Mouse (Mus musculus): ENCODE measurements at regions not wholly inside any gene's neighbourhood (a gene's known extent, or its start where the extent isn't known, plus 50 kb on each side); places are given as distances from the start of the nearest gene placed in this dataset.

DNA sequence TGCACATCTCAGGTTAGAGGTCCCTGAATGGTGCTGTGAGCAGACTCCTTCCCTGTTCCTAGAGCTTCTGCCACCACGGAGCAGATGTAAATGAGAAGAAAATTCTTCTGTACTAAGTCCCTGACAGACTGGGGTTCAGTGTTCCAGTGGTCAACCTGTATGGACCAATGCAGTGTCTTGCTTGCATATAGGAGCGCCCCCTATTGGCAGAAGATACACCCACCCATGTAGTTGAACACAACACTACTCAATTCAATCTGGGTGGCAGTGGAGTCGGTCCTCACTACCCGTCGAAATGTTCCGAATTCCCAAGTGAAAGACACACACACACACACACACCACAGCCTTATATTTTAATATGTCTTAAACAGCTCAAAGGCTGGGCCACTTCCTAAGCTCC, 94.6 kb downstream of the Psmg1 start:
- H3K4me1 ChIP-seq (ENCODE audit: control insufficient read depth, insufficient read depth, low read length), result no peaks in the 10 kb centered on the region
- no peak overlapping the region for H3K9ac ChIP-seq (ENCODE audit: low read length)
- no peaks in the 10 kb centered on the region for H3K27me3 ChIP-seq (ENCODE audit: control insufficient read depth, insufficient read depth, low read length)
- H3K27ac ChIP-seq (ENCODE audit: low read length), result no peak overlapping the region
- no peak overlapping the region for H3K4me2 ChIP-seq (ENCODE audit: low read depth, low read length)
- no peaks in the 10 kb centered on the region for H3K36me3 ChIP-seq (ENCODE audit: control insufficient read depth, insufficient read depth, low read length)
- no peak for ATAC-seq (ENCODE audit: insufficient read depth, low FRiP score)
- no peaks in the 10 kb centered on the region; the same call in 1 of the 2 replicates for H3K9me3 ChIP-seq (replicated peaks; ENCODE audit: control insufficient read depth, low read length)
- WGBS, result 83% methylated on average over 6 of the region's 6 CpGs
- no peak overlapping the region for H3K4me3 ChIP-seq (replicated peaks; ENCODE audit: low read length)

DNA sequence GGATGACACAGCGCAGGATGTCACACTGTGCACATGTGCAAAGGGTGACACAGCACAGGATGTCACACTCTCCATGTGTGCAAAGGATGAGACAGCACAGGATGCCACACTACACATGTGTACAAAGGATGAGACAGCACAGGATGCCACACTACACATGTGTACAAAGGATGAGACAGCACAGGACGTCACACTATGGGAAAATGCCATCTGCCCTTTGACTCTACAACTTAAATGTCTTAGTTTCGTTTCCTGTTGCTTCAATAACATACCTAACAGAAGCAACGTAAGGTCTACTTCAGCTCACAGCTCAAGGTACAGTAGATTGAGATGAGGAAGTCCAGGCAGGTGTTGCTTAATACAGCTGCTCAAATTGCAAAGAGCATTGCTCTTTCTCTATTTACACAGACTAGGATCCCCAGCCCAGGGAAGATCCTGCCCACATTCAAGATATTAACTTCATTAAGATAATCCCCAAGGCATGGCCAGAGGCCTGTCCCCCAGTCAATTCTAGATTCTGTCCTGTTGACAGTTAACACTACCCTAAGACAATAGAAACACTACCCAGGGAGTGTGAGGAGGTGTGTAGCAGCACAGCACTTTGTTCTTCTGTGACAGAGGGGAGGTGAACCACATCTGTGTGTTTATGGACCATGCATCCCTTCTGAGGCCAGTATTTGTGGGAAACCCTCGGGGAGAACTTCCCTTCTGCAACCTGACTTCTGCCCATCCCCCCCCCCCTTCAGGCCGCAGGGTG, 97.0 kb downstream of the Psmg1 start:
- Histone ChIP-seq H3K27me3 (ENCODE audit: control insufficient read depth, insufficient read depth, low read length) (no peaks in the 10 kb centered on the region), H3K36me3 (ENCODE audit: control insufficient read depth, insufficient read depth, low read length) (no peaks in the 10 kb centered on the region), H3K4me2 (ENCODE audit: low read depth, low read length) (no peak overlapping the region), H3K4me3 (replicated peaks; ENCODE audit: low read length) (no peak overlapping the region), H3K4me1 (ENCODE audit: control insufficient read depth, insufficient read depth, low read length) (no peaks in the 10 kb centered on the region), H3K9ac (ENCODE audit: low read length) (no peak overlapping the region), H3K9me3 (replicated peaks; ENCODE audit: control insufficient read depth, low read length) (no peaks in the 10 kb centered on the region; the same call in 1 of the 2 replicates), H3K27ac (ENCODE audit: low read length) (no peak overlapping the region)
- 69% methylated on average over 6 of the region's 6 CpGs for WGBS
- ATAC-seq (ENCODE audit: insufficient read depth, low FRiP score), result peak; percentile 37; the same call in 1 of the 2 replicates

GRCm38 (mm10) chr16:95892356-95892755, 98.4 kb downstream of the Psmg1 start:
- WGBS, result 59% methylated on average over 3 of the region's 3 CpGs
- H3K4me3 ChIP-seq (replicated peaks; ENCODE audit: low read length), result no peak overlapping the region
- H3K4me2 ChIP-seq (ENCODE audit: low read depth, low read length), result no peak overlapping the region
- no peaks in the 10 kb centered on the region for H3K36me3 ChIP-seq (ENCODE audit: control insufficient read depth, insufficient read depth, low read length)
- no peaks in the 10 kb centered on the region for H3K27me3 ChIP-seq (ENCODE audit: control insufficient read depth, insufficient read depth, low read length)
- no peak overlapping the region for H3K27ac ChIP-seq (ENCODE audit: low read length)
- no peak for ATAC-seq (ENCODE audit: insufficient read depth, low FRiP score)
- no peaks in the 10 kb centered on the region for H3K4me1 ChIP-seq (ENCODE audit: control insufficient read depth, insufficient read depth, low read length)
- H3K9ac ChIP-seq (ENCODE audit: low read length), result no peak overlapping the region
- no peaks in the 10 kb centered on the region; the same call in 1 of the 2 replicates for H3K9me3 ChIP-seq (replicated peaks; ENCODE audit: control insufficient read depth, low read length)

DNA sequence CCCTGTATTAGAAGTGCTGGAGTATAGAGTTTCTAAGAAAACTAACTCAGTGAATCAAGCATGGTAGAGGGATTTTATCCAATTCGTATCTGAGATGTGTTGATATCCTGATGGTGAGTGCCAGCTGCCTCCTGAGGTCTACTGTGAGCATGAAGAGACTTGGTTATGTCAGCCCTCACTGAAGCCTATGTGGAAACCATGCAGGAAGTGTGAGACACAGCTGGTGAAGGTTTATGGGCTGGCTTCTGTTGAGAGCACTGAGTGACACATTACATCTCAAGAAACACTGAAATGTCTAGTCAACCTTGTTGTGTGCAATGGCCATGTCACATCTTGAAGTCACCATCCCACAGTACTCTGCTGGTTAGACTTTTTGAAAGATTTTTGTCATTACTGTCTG, 104.6 kb downstream of the Psmg1 start:
- Histone ChIP-seq H3K9me3 (replicated peaks; ENCODE audit: control insufficient read depth, low read length) (no peaks in the 10 kb centered on the region), H3K9ac (ENCODE audit: low read length) (no peak overlapping the region), H3K27ac (ENCODE audit: low read length) (no peak overlapping the region), H3K4me1 (ENCODE audit: control insufficient read depth, insufficient read depth, low read length) (no peaks in the 10 kb centered on the region), H3K4me2 (ENCODE audit: low read depth, low read length) (no peak overlapping the region), H3K4me3 (replicated peaks; ENCODE audit: low read length) (no peak overlapping the region), H3K27me3 (ENCODE audit: control insufficient read depth, insufficient read depth, low read length) (no peaks in the 10 kb centered on the region), H3K36me3 (ENCODE audit: control insufficient read depth, insufficient read depth, low read length) (no peaks in the 10 kb centered on the region)
- no peak for ATAC-seq (ENCODE audit: insufficient read depth, low FRiP score)
- WGBS, result 88% methylated on average over 1 of the region's 1 CpGs

GRCm38 (mm10) chr16:95873297-95873696, 117.5 kb downstream of the Psmg1 start:
- Histone ChIP-seq H3K27ac (ENCODE audit: low read length) (no peak overlapping the region), H3K4me2 (ENCODE audit: low read depth, low read length) (no peak overlapping the region), H3K27me3 (ENCODE audit: control insufficient read depth, insufficient read depth, low read length) (no peaks in the 10 kb centered on the region), H3K4me1 (ENCODE audit: control insufficient read depth, insufficient read depth, low read length) (no peaks in the 10 kb centered on the region; the same call in 1 of the 2 replicates), H3K36me3 (ENCODE audit: control insufficient read depth, insufficient read depth, low read length) (no peaks in the 10 kb centered on the region), H3K4me3 (replicated peaks; ENCODE audit: low read length) (no peak overlapping the region), H3K9ac (ENCODE audit: low read length) (no peak overlapping the region), H3K9me3 (replicated peaks; ENCODE audit: control insufficient read depth, low read length) (no peaks in the 10 kb centered on the region)
- WGBS, result 94% methylated on average over 4 of the region's 4 CpGs
- ATAC-seq (ENCODE audit: insufficient read depth, low FRiP score), result no peak

DNA sequence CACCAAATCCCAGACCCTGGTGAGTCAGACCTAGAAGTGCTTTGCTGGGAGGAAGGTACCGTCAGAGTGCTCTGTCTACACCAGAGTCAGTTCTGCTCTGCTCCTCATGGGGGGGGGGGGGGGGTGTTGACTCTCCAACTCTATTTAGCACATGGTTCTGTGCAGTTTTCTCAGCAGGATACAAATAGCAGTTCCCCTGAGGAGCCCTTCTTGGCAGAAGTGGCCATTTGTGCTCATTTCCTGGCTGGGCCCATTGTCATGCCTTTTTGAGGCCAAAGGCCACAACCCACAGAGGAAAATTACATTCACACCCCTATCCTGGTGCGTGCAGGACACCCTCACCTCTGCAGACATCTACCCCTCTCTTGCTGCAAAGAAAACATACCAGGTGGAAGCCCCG, 118.3 kb downstream of the Psmg1 start:
- 74% methylated on average over 3 of the region's 3 CpGs for WGBS
- Histone ChIP-seq H3K27ac (ENCODE audit: low read length) (no peak overlapping the region), H3K9me3 (replicated peaks; ENCODE audit: control insufficient read depth, low read length) (no peaks in the 10 kb centered on the region), H3K4me1 (ENCODE audit: control insufficient read depth, insufficient read depth, low read length) (no peaks in the 10 kb centered on the region; the same call in 1 of the 2 replicates), H3K27me3 (ENCODE audit: control insufficient read depth, insufficient read depth, low read length) (no peaks in the 10 kb centered on the region), H3K9ac (ENCODE audit: low read length) (no peak overlapping the region), H3K36me3 (ENCODE audit: control insufficient read depth, insufficient read depth, low read length) (no peaks in the 10 kb centered on the region), H3K4me2 (ENCODE audit: low read depth, low read length) (no peak overlapping the region), H3K4me3 (replicated peaks; ENCODE audit: low read length) (no peak overlapping the region)
- ATAC-seq (ENCODE audit: insufficient read depth, low FRiP score), result peak; percentile 58

- Histone ChIP-seq H3K27ac (ENCODE audit: low read length) (no peak overlapping the region), H3K27me3 (ENCODE audit: control insufficient read depth, insufficient read depth, low read length) (no peaks in the 10 kb centered on the region), H3K36me3 (ENCODE audit: control insufficient read depth, insufficient read depth, low read length) (no peaks in the 10 kb centered on the region), H3K4me2 (ENCODE audit: low read depth, low read length) (no peak overlapping the region), H3K4me1 (ENCODE audit: control insufficient read depth, insufficient read depth, low read length) (no peaks in the 10 kb centered on the region; the same call in 1 of the 2 replicates), H3K9me3 (replicated peaks; ENCODE audit: control insufficient read depth, low read length) (no peaks in the 10 kb centered on the region), H3K4me3 (replicated peaks; ENCODE audit: low read length) (no peak overlapping the region), H3K9ac (ENCODE audit: low read length) (no peak overlapping the region)
- 70% methylated on average over 2 of the region's 2 CpGs for WGBS
- no peak for ATAC-seq (ENCODE audit: insufficient read depth, low FRiP score)
Measured at GRCm38 (mm10) chr16:95870291-95870690, 120.5 kb downstream of the Psmg1 start.

DNA sequence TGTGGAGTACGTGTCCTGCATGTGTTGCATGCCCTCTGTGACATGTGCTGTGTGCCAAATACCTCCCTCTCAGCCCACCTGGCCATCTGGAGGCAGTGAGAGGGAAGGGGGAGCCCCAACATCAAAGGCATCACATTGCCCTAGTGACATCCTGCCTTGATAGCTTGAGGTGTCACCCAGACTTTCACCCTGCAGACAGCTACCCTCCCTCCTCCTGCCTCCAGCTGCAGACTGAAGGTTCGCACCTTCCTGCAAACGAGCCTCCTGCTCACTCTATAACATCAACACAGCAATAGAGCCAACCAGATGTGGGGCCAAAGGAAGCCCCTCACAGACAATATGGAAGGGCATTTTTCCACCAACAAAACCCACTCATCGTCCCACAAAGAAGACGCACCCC, 121.3 kb downstream of the Psmg1 start:
- Histone ChIP-seq H3K27me3 (ENCODE audit: control insufficient read depth, insufficient read depth, low read length) (no peaks in the 10 kb centered on the region), H3K4me3 (replicated peaks; ENCODE audit: low read length) (no peak overlapping the region), H3K4me1 (ENCODE audit: control insufficient read depth, insufficient read depth, low read length) (no peaks in the 10 kb centered on the region; the same call in 1 of the 2 replicates), H3K36me3 (ENCODE audit: control insufficient read depth, insufficient read depth, low read length) (no peaks in the 10 kb centered on the region), H3K9me3 (replicated peaks; ENCODE audit: control insufficient read depth, low read length) (no peaks in the 10 kb centered on the region), H3K9ac (ENCODE audit: low read length) (no peak overlapping the region), H3K27ac (ENCODE audit: low read length) (no peak overlapping the region), H3K4me2 (ENCODE audit: low read depth, low read length) (no peak overlapping the region)
- no peak for ATAC-seq (ENCODE audit: insufficient read depth, low FRiP score)
- WGBS, result 45% methylated on average over 5 of the region's 5 CpGs

DNA sequence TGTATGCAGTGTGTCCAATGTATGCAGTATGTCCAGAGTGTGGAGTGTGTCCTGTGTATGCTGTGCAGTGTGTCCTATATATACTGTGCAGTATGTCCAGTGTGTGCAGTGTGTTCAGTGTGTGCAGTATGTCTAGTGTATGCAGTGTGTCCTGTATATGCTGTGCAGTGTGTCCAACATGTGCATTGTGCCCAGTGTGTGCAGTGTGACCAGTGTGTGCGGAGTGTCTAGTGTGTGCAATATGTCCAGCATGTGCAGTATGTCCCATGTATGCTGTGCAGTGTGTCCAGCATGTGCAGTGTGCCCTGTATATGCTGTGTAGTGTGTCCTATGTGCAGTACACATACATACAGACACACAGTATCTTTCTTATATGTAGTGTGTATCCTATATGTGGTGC, 121.9 kb downstream of the Psmg1 start:
- Histone ChIP-seq H3K36me3 (ENCODE audit: control insufficient read depth, insufficient read depth, low read length) (no peaks in the 10 kb centered on the region), H3K27ac (ENCODE audit: low read length) (no peak overlapping the region), H3K27me3 (ENCODE audit: control insufficient read depth, insufficient read depth, low read length) (no peaks in the 10 kb centered on the region), H3K4me2 (ENCODE audit: low read depth, low read length) (no peak overlapping the region), H3K4me3 (replicated peaks; ENCODE audit: low read length) (no peak overlapping the region), H3K9me3 (replicated peaks; ENCODE audit: control insufficient read depth, low read length) (no peaks in the 10 kb centered on the region), H3K4me1 (ENCODE audit: control insufficient read depth, insufficient read depth, low read length) (no peaks in the 10 kb centered on the region; the same call in 1 of the 2 replicates), H3K9ac (ENCODE audit: low read length) (no peak overlapping the region)
- no peak for ATAC-seq (ENCODE audit: insufficient read depth, low FRiP score)
- WGBS, result 92% methylated on average over 1 of the region's 1 CpGs
